Mouse (Mus musculus) CD8-positive naive resting alpha-beta T cell, adult 2 months (primary cell): ENCODE results near the gene Sco2.

Experiments
- DNase-seq, 2 experiments: peaks; one replicate each; pipeline ENCODE4 v3.0.0; 2022; ENCODE audit warnings: low read depth in 2 of 2, low spot score in 2 of 2

Gene Sco2

DNA sequence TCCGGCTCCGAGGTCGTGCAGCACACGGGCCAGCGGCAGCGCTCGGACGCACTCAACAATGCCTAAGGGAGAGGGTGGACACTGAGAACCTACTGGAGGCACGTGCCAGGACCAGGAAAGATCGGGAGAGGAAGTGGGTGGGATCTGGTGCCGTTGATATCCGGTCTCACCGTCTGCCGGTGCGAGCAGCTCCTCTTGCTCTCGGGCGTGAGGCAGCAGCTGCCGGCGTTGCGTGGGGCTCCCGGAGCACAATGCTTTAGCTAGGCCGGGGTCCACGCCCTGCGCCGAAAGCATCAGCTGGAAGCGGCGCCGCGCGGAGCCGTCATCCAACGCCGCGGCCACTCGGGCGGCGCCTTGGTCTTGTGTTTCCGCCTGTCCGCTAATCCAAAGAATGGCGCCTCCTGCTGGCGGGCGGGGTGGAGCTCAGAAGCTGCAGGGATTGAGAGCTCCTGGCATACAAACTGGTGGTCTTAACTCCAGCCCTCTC lies at the start of gene Sco2:
Gene Sco2 (minus strand): TSS at position 85 of the 487 bp plus-strand sequence.
- peak; percentile 87 to 91 for DNase-seq

DNA sequence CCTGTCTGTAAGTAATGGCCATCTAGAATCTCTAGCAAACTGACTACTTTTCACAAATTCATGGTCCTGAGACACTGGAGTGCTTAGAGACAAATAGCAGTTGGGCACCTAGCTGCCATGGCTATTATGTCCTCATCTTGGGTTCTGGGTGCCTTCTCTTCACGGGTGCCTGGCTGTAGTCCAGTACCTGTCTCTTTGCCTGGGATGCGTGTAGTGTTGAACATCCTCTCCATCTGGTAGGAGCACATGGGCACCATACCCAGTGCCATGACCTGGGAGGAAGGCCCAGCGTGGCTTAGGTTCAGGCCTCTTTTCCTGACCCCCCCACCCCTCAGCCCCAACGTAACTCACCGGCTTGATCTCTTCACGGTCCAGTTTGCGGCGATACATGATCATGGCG lies 48.3 kb upstream of the Sco2 start:
- DNase-seq: no peak

DNA sequence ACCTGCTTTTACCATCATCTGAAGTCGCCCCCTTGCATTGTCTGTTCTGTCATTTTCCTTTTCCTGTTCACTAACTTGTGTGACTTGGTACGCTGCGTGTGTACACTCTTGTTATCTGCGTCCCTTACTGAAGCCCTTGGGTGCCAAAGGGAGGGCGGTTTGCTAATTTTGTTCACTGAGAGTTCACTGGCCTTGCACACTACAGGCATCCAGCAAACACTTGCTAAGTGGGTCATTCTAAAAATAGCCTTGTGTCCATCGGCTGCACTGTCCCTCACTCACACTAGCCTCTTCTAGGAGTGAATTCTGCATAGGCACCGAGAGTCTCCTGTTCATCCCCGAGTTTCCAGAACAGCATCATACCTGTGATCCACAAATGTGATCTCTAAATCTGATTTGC lies 41.6 kb upstream of the Sco2 start:
- no peak for DNase-seq

DNA sequence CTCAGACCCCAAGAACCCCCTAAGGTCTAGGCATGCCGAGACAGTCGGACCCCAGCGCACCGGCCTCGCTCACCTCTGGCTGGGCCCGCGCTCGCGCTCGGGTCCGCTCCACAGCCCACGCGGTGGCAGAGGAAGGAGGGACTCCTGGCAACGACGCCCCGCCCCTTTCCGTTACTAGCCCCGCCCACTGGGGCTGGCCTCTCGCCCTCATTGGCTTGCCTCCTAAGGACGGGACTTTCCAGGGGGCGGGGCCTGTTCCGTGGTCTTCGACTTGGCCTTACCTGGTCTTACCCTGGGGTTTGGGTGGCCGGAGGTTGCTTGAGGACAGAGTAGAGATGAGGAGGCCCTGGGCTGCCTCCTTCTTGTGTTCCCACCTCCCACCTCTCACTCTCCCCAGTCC lies 36.5 kb upstream of the Sco2 start, which contains the start of gene Syce3:
Gene Syce3 (minus strand): TSS at position 386 of the 400 bp plus-strand sequence.
- no peak for DNase-seq

DNA sequence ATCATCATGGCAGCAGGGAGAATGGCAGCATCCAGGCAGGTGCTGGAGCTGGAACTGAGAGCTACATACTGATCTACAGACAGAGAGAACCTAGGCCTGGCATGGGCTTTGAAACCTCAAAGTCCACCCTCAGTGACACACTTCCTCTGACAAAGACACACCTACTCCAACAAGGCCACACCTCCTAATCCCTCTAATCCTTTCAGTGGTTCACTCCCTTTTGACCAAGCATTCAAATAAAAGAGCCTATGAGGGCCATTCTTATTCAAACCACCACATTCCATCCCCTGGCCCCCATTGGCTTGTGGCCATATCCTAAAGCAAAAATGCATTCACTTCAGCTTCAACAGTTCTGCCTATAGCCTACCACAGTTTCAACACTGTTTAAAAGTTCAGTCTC lies 33.0 kb upstream of the Sco2 start:
- no peak for DNase-seq

DNA sequence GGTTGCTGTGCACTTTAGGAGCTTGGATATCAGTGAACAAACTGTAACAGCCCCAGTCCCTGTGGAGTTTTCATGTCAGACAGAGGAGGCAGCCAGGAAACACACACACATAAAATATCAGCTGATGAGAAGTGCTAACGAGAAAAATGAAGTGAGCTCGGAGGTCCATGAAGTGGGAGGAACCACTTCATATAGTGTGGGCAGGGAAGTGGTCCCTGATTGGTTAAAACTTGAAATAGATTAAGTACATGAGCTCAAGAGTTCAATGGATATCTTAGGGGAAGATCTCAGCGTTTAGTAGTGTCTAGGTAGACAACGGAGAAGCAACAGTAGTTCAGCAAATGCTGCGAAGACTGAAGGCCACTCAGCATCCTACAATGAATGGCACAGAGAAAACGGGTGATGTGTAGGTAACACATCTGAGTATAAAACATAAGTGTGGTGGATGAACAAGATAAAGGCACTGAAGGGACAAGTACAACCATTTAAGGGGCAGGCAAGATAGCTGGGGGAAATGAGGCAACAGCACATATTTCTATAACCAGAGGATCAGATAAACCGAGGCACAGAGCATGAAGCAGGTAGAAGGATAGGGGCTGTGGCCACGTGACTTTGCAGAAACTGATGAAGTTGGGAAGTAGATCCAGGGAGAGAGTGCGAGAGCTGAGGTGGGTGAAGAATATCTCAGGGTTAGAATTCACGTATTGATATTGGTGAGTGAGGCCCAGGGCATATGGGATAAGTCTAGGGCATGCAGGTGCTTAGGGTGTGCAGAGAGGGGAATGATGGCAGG lies 31.4 kb upstream of the Sco2 start:
- no peak for DNase-seq

DNA sequence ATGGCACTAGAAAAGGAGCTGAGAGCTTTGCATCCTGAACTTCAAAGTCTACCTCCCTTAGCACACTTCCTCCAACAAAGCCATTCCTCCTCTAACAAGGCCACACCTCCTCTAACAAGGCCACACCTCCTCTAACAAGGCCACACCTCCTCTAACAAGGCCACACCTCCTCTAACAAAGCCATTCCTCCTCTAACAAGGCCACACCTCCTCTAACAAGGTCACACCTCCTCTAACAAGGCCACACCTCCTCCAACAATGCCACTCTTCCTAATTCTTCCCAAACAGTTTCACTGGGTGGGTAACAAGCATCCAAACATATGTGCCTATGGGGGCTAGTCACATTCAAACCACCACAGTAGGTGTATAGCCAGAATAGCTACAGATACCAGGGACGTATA lies 28.8 kb upstream of the Sco2 start:
- DNase-seq: no peak

DNA sequence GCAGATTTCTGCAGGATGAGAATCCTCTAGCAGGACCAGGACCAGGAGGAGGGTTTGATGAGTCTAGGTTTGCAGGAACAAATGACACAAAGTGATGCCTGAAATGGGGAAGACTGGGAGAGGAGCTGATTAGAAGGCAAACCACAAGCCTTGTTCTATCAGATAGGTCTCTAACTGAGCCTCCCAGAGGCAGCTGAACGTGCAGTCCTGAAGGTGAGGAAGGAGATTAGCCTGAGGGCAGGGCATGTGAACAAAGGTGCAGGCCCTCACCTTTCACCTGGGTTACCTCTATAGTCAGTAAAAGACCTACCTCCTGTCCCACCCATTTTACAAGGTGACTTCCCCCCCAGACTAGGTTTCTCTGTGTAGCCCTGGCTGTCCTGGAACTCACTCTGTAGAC lies 26.1 kb upstream of the Sco2 start:
- no peak for DNase-seq

DNA sequence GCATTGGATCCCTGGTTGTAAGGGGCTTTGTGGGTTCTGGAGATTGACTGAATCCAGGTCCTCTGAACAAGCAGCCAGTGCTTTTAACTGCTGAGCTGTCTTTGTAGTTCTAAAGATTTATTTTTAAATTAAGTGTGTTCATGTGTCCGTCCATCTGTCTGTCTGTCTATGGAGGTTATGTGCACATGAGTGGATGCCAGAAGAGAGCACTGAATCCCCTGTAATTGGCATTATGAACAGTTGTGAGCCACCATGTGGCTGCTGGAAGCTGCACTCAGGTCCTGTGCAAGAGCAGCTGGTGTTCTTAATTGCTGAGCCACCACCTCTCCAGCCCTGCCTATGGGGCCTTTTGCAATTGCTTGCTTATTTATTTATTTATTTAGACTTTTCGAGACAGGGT lies 24.5 kb upstream of the Sco2 start:
- DNase-seq: no peak

DNA sequence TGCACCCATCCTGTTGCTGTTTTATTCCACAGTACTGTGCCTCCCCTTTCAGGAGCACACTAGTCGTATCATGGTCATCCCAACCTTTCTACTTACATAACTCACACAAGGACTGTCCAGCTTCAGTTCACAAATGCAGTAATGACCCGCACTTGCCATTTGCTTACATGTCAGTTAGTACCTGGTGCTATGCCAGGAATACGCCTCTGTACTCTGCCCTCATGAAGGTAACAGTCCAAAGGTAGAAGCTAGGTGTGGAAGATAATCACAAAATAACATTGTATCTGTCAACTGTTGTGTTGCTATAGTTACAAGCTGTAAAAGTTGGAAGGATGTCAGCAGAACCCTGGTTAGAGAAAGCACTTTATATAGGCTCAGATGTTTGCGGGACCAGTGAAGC lies 23.2 kb upstream of the Sco2 start:
- no peak for DNase-seq

DNA sequence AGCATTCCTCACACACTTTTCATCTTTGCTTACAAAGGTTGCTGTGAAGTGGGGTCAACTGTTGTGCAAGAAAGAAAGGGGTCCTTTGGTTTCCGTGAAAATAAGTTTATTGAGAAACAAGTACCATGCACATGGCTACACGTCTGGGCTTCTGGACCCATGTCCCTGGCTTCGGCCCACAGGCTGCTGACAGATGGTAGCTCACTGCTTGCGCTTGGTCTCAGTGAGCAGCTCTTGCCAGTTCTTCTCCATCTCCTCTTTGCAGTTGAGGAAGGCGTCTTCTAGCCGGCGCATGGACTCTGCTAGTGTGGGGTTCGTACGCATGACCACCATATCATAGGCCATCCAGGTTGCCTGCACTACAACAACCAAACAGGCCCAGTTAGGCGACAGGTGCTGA lies 16.4 kb upstream of the Sco2 start:
- DNase-seq: no peak

DNA sequence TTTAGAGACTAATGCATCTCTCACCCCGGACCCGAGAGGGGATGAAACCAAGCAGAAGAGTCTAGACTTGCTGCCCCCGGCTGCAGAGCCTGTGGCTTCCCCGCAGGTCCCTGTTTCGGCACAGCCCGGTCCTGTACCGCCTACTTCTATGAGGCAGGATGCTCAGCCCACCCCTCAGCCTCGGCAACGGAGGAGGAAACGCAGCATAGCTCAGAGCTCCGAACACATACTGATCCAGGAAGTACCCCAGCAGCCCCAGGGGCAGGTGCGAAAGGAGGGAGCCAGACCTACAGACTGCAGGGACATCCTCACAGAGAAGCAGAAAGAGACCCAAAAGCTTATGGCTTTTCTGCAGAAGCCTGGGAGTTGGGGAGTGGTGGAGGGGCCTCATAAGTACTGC lies 13.5 kb upstream of the Sco2 start:
- no peak for DNase-seq

DNA sequence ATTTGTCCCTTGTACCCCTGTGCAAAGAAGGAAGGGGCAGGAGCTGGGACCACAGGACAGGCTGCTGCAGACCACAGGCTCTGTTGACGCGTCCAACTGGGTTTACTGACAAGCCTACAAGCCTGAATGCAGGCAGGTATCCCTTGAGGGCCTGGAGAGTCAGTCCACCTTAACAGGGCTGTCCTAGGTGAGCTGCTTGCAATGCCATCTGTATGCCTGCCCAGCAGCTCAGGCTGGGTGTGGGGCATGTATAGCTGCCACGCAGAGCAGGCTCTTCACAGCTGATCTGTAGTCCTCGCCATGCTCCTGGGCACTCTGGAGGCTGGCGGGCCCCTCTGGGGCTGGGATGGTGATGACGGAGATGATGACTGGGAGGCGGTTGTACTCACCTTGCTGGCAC lies 11.0 kb upstream of the Sco2 start, which contains the start of gene Klhdc7b:
Gene Klhdc7b (plus strand): TSS at position 301 of the 400 bp plus-strand sequence.
- DNase-seq: no peak

DNA sequence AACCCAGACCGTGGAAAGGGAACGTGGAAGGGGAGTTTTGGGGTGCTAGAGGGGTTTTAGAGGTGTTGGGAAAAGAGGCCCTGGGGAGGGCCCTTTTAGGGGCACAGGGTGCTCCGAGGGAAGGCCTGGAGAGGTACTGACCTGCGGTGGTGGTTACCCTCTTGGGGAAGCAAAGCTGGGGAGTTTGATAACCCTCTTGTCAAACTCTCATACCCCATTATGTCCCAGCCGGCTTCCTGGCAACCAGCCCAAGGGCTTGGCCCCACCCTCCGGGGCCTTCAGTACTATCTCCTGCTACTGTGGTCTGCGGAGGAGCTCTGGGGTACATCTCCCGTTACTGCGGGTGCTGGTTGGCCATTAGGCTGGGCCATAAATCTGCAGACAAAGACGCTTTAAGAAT lies 5.8 kb upstream of the Sco2 start:
- no peak for DNase-seq

DNA sequence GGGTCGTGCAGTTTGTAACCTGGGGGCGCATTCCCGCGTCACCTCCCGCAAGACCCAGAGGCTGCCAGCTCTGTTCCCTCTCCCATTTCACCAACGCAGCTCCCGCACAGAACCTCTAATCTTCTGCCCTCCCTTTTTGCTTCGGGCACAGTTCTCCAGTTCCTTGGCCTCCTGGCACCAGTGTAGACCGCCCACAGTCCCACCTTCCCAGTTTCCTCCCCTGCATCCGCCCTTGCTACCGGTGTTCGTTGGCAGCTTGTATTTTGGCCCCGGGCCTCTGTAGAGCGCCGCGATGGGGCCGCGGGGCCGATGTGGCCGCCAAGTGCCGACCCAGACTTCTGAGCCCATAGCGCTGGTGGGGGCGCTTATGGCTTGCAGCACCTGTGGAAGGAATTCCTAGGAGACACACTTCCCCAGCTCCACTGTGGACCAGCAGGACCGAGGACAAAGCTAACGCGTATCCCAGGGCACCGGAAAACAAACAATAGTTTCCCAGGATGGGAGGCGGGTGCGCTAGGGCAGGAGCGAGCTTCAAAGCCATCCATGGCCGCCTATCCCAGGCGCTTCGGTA lies 5.3 kb upstream of the Sco2 start, which contains the start of gene Odf3b:
Gene Odf3b (minus strand): TSS at position 452 of the 571 bp plus-strand sequence.
- no peak for DNase-seq

DNA sequence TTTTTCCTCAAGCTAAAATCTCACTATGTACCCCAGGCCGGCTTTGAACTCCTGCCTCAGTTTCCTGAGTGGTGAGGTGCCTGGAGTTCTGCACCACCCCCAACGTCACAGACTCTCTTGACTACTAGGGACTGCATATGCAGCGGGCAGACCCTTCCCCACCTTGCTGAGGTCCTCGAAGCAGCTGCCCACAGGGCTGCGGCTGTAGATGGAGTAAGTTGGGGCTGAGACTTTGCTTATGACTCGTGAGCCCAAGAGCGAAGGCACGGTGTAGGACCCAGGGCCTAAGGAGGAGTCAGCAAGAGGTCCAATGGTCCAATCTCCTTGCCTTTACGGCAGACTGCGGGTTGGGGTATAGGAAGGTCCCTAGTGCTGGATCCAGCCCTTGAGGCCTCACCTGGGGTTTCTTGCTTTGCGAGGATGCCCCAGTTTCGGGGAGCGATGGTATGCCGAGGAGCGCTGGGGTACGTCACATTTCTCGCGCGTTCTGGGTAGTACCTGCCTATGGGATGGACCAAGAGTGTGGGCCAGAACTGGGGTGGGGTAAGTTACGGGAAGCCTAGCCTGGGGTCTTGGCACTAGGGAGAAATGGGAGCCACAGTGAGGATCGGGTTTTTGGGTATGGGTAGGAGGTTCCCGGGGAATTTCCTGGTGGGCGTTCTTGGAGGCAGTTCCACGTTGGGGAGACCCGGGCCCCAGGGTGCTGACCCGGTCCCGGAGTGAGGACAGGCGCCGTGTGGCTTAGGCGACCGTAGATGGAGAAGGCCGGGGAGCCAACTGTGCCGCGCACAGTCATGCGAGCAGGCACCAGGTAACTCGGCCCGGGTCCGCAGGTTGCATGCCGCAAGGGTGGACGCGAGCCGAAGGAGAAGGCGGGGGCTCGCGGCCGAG lies 4.5 kb upstream of the Sco2 start:
- DNase-seq: no peak

DNA sequence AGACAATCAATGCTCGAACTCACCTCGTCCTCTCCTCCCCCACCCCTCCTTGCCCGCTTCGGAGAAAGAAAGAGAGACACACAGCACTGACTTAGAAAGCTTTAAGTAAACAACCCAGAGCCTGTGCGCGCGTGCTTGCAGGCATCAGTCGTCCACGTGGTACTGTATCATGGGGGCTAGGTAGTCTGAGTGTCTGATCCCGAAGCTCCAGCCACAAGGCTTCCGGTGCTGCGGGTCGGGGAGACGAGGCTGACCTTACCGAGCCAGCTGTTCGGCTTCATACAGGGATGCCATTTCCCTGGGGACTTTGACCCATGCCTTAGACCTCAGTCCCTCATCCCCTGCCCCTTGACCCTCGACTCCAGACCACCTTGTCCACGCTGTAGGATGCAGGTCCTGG lies 3.7 kb upstream of the Sco2 start:
- no peak for DNase-seq

DNA sequence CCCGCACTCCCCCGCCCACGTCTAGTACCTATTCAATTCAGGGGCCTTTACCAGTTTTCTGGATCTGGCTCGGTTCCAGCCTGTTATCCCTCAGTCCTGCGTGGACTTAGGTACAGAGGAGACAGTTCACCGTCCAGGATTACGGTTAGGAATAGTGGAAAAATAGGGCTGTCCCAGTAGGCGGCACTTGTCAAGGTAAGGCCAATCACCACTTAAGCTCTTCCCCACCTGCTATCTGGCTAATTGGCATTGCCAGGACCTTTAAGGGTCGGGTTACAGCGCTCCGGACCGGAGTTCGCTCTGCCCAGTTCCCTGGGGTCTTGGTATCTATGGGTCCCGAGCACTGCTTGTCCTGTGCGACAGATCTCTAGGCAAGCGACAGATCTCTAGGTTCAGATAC lies 3.3 kb upstream of the Sco2 start, which contains the start of gene Tymp:
Gene Tymp (minus strand): TSS at position 83 of the 400 bp plus-strand sequence.
- no peak for DNase-seq

DNA sequence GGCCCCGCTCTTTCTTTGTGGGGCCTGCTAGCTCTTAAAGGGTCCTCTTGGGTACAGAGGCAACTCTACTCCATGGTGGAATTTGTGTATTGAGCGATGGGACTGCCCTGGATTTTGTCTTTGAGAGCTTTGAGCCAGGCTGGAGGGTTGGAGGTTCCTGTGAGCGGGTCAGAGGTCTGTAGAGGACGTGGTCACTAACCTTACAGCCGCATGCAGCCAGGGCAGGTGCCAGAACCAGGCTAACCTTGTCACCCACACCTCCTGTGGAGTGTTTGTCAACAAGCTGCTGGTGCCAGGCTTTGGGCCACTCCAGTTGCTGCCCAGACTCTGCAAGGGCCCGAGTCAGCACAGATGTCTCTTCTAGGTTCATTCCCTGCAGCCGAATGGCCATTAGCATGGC lies 2.4 kb upstream of the Sco2 start:
- DNase-seq: no peak

DNA sequence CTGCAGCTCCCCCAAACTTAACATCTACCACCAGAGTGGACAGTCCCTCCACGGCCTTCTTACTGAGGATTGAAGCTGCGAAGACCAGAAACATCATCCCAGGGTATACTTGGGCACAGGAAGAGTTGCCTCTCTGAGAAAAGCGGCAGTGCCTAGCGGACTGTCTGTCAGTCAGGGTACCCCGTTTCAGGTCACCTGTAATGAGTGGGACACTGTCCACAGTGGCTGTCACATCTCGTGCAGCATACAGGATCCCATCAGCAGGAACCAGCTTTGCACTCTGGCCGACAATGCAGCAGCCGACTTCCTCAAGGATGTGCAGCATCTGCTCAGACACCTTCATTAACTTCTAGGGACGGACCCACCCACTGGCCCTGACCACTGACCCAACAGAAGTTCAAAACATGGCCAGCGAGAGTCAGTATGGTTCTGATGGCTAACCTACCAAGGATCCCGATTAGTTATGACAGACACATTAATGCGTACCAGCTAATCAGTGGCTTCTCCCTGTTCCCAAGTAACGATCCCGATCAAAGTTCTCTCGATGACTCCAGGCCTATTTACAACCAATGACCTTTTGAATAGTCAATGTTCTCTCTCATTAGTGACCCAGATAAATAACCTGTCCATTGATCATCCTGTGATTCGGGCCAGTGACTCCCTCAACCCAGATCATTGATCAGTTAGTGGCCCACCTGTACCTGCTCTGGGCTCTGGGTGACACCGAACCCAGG lies 1.3 kb upstream of the Sco2 start:
- no peak for DNase-seq

DNA sequence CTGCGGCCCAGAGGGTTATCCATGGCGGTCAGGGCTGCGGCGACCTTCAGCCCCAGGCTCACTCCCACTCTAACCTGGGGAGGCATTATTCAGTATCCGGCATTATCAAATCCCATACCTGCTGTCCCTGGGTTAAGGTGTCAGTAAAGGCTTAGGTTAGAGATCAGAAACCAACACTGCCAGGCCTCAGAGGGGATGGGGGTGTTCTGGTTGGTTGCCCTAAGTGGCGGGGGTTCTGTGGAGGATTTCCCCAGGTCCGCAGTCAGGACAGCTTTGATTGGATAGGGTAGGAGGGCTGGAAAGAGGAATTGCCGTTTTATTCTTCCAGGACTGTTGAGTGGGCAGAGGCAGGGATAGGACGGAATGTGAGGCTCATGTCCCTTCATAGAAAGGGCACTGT lies 694 bp upstream of the Sco2 start:
- DNase-seq: no peak
